Mouse (Mus musculus) forebrain, embryonic 10.5 days (tissue): ENCODE results near the gene Pla2g15. TPM values are rescaled to one million over a fixed set of nuclear protein-coding genes. Genes with fewer than 3 reads are reported as not detected.
"Not testable (repeated sequence)": the region's sequence is repeated elsewhere in the genome, so short reads cannot be mapped to it uniquely, and the experiment has no call there.

ENCODE experiments used
- DNase-seq: peaks from one replicate; pipeline ENCODE4 v3.0.0-alpha.2; 2017; ENCODE audit warnings: low spot score; ENCODE audit errors: extremely low spot score
- H3K27ac ChIP-seq: fragments of 300-500 bp; sonication (generic); 2 replicates; pipeline ENCODE4 v1.5.1; 2016; ENCODE audit warnings: mild to moderate bottlenecking
- H3K27me3 ChIP-seq: fragments of 300-500 bp; sonication (generic); 2 replicates; pipeline ENCODE4 v1.6.1; 2016; ENCODE audit warnings: mild to moderate bottlenecking; ENCODE audit not compliant: poor library complexity, severe bottlenecking
- H3K36me3 ChIP-seq: fragments of 300-500 bp; sonication (generic); replicated peaks from 2 replicates; pipeline ENCODE4 v1.6.1; 2016; ENCODE audit warnings: mild to moderate bottlenecking, moderate library complexity
- H3K4me1 ChIP-seq: fragments of 300-500 bp; sonication (generic); 2 replicates; pipeline ENCODE4 v1.6.1; 2016
- H3K4me3 ChIP-seq: fragments of 300-500 bp; sonication (generic); 2 replicates; pipeline ENCODE4 v1.5.1; 2016; ENCODE audit warnings: mild to moderate bottlenecking, moderate library complexity
- H3K9me3 ChIP-seq: fragments of 300-500 bp; sonication (generic); 2 replicates; pipeline ENCODE4 v1.6.1; 2016; ENCODE audit warnings: mild to moderate bottlenecking, moderate library complexity
- WGBS: fragments of 180-500 bp; shearing (Covaris S2); methylation state at CpG from one replicate; pipeline ENCODE4 v1.1.7; 2016; 5-methylcytosine and 5-hydroxymethylcytosine counted together
- polyA plus RNA-seq: library from polyadenylated mRNA; unstranded; fragments of >200 nt; fragmentation: Nextera tagmentation; extraction: Ambion mirVana; gene quantifications from 2 replicates; pipeline ENCODE4 v1.2.1, GENCODE M21; 2016

Pla2g15 gene
- polyA plus RNA-seq, 1 experiment from 2014 or later, result 14.0 TPM

- DNase-seq, result no peak
- no peaks in the 10 kb centered on the region for H3K27me3 ChIP-seq
- no peaks in the 10 kb centered on the region for H3K4me1 ChIP-seq
- H3K27ac ChIP-seq, result no peak overlapping the region
- H3K36me3 ChIP-seq, result peaks cover 89% of the 10 kb centered on the region
- no peak overlapping the region for H3K4me3 ChIP-seq
- H3K9me3 ChIP-seq, result no peaks in the 10 kb centered on the region; the same call in 1 of the 2 replicates
- WGBS, result 95% methylated on average over 3 of the region's 3 CpGs
Measured at GRCm38 (mm10) chr8:106186394-106186793, 36.2 kb downstream of the Pla2g15 start.

GRCm38 (mm10) chr8:106189162-106189561 is 39.0 kb downstream of the Pla2g15 start:
- no peak overlapping the region for H3K4me3 ChIP-seq
- no peak overlapping the region for H3K27ac ChIP-seq
- H3K4me1 ChIP-seq, result no peaks in the 10 kb centered on the region
- 97% methylated on average over 4 of the region's 4 CpGs for WGBS
- no peak for DNase-seq
- peaks cover 93% of the 10 kb centered on the region for H3K36me3 ChIP-seq
- H3K27me3 ChIP-seq, result no peaks in the 10 kb centered on the region
- no peaks in the 10 kb centered on the region; the same call in 1 of the 2 replicates for H3K9me3 ChIP-seq

GRCm38 (mm10) chr8:106191639-106192038 is 41.4 kb downstream of the Pla2g15 start:
- Histone ChIP-seq H3K9me3 (no peaks in the 10 kb centered on the region; the same call in 1 of the 2 replicates), H3K4me3 (no peak overlapping the region), H3K27me3 (no peaks in the 10 kb centered on the region), H3K36me3 (peaks cover 93% of the 10 kb centered on the region), H3K4me1 (no peaks in the 10 kb centered on the region), H3K27ac (no peak overlapping the region)
- WGBS, result 92% methylated on average over 5 of the region's 5 CpGs
- DNase-seq, result no peak

GRCm38 (mm10) chr8:106193162-106193561 is 43.0 kb downstream of the Pla2g15 start:
- 91% methylated on average over 6 of the region's 6 CpGs for WGBS
- no peak overlapping the region for H3K4me3 ChIP-seq
- no peak overlapping the region for H3K27ac ChIP-seq
- H3K36me3 ChIP-seq, result peaks cover 93% of the 10 kb centered on the region
- H3K9me3 ChIP-seq, result no peaks in the 10 kb centered on the region
- no peak for DNase-seq
- no peaks in the 10 kb centered on the region for H3K4me1 ChIP-seq
- no peaks in the 10 kb centered on the region for H3K27me3 ChIP-seq

- Histone ChIP-seq H3K4me3 (no peak overlapping the region), H3K9me3 (no peaks in the 10 kb centered on the region), H3K4me1 (peaks cover 8% of the 10 kb centered on the region; the same call in 1 of the 2 replicates), H3K36me3 (peaks cover 96% of the 10 kb centered on the region), H3K27me3 (no peaks in the 10 kb centered on the region), H3K27ac (no peak overlapping the region)
- WGBS, result 85% methylated on average over 5 of the region's 5 CpGs
- DNase-seq, result no peak
Measured at GRCm38 (mm10) chr8:106194062-106194461, 43.9 kb downstream of the Pla2g15 start.

- WGBS, result 16% methylated on average over 1 of the region's 1 CpGs
- DNase-seq, result no peak
- H3K36me3 ChIP-seq, result peaks cover 100% of the 10 kb centered on the region
- no peak overlapping the region for H3K27ac ChIP-seq
- no peaks in the 10 kb centered on the region for H3K27me3 ChIP-seq
- H3K4me1 ChIP-seq, result peaks cover 8% of the 10 kb centered on the region; the same call in 1 of the 2 replicates
- no peak overlapping the region for H3K4me3 ChIP-seq
- no peaks in the 10 kb centered on the region for H3K9me3 ChIP-seq
Measured at GRCm38 (mm10) chr8:106198741-106199140, 48.5 kb downstream of the Pla2g15 start.

GRCm38 (mm10) chr8:106199596-106199995 is 49.4 kb downstream of the Pla2g15 start:
- H3K27me3 ChIP-seq, H3K9me3 ChIP-seq, DNase-seq, H3K4me3 ChIP-seq, H3K27ac ChIP-seq, H3K4me1 ChIP-seq: not testable (repeated sequence)
- H3K36me3 ChIP-seq, result peaks cover 100% of the 10 kb centered on the region
- WGBS, result 89% methylated on average over 3 of the region's 3 CpGs

GRCm38 (mm10) chr8:106210035-106210731 is 60.0 kb downstream of the Pla2g15 start:
- peak overlapping the region; percentile 91 for H3K27ac ChIP-seq
- no peaks in the 10 kb centered on the region for H3K9me3 ChIP-seq
- DNase-seq, result peak; percentile 17
- H3K4me1 ChIP-seq, result peaks cover 21% of the 10 kb centered on the region
- peaks cover 69% of the 10 kb centered on the region for H3K36me3 ChIP-seq
- peak overlapping the region; percentile 79 for H3K4me3 ChIP-seq
- H3K27me3 ChIP-seq, result no peaks in the 10 kb centered on the region
- under 1% methylated on average over 35 of the region's 35 CpGs for WGBS

GRCm38 (mm10) chr8:106210821-106211345 is 60.7 kb downstream of the Pla2g15 start, which contains the start of the genes Slc7a6os and Prmt7:
Gene Slc7a6os (minus strand): TSS chr8:106210935.
Gene Prmt7 (plus strand): TSS chr8:106210936.
- Histone ChIP-seq H3K4me1 (peaks cover 21% of the 10 kb centered on the region), H3K4me3 (peak within 1 kb of the TSS; percentile 79), H3K27ac (peak within 1 kb of the TSS; percentile 91), H3K9me3 (no peaks in the 10 kb centered on the region), H3K36me3 (peaks cover 69% of the 10 kb centered on the region), H3K27me3 (no peaks in the 10 kb centered on the region)
- peak; percentile 91 for DNase-seq
- WGBS, result under 1% methylated on average over 52 of the region's 52 CpGs

GRCm38 (mm10) chr8:106211421-106211820 is 61.2 kb downstream of the Pla2g15 start:
- H3K27me3 ChIP-seq, result no peaks in the 10 kb centered on the region
- H3K36me3 ChIP-seq, result peaks cover 69% of the 10 kb centered on the region
- H3K4me1 ChIP-seq, result peaks cover 21% of the 10 kb centered on the region
- no peak for DNase-seq
- H3K9me3 ChIP-seq, result no peaks in the 10 kb centered on the region
- H3K4me3 ChIP-seq, result peak overlapping the region; percentile 79
- 7% methylated on average over 13 of the region's 13 CpGs for WGBS
- peak overlapping the region; percentile 91 for H3K27ac ChIP-seq

GRCm38 (mm10) chr8:106213959-106214358 is 63.8 kb downstream of the Pla2g15 start:
- Histone ChIP-seq H3K27me3 (no peaks in the 10 kb centered on the region), H3K36me3 (peaks cover 69% of the 10 kb centered on the region), H3K27ac (no peak overlapping the region), H3K4me1 (peaks cover 21% of the 10 kb centered on the region), H3K9me3 (no peaks in the 10 kb centered on the region), H3K4me3 (no peak overlapping the region)
- WGBS, result 93% methylated on average over 3 of the region's 3 CpGs
- DNase-seq, result no peak
